In the genomic region with DNA sequence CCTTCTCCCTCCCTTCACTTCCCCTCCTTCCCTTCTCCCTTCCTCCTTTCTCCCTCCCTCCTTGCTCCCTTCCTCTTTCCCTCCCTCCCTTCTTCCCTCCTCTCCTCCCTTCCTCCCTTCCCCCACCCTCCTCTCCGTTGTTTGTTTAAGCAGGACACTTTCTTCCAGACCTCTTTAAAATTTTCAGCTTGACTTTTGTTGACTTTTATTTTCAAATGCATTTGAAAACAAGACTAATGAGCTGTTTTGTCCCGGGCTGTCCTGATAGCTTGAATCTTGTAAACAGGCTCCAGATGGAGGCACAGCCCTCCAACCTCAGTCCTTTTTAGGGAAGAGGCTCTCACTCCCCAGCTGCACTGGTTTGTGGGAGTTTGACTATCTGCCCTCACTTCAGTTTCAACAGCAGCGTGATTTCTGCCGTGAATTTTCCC, we compare ENCODE assay signal across 9 mouse cellular contexts.
DNase-seq lines count a peak whose midpoint lies in the region; ATAC-seq lines count a peak whose summit lies in the region.
"Had no signal": no experiment of that assay in that cellular context is flagged by ENCODE, and none has a peak within 500 bp of the region (broad histone marks: within the 10 kb centered on the region; RNA-seq: fewer than 3 reads in every experiment).

No protein-coding gene starts in this region.

- 13% methylated on average over 4 of the region's 4 CpGs for WGBS in embryonic facial prominence, embryonic 15.5 days

- H3K9ac ChIP-seq in embryonic facial prominence, embryonic 15.5 days, result no peak overlapping the region

- intact Hi-C loops in gastrocnemius, postnatal 14 days (cut with DNase I; ENCODE audit: low total_unique reads), result no loop called here

- H3K4me2 ChIP-seq in embryonic facial prominence, embryonic 15.5 days (replicated peaks), result no peak overlapping the region

- no peak for ATAC-seq in embryonic facial prominence, embryonic 15.5 days (ENCODE audit: insufficient number of reproducible peaks, low FRiP score, low TSS enrichment, low read depth)

- no peaks in the 10 kb centered on the region for H3K9me3 ChIP-seq in embryonic facial prominence, embryonic 15.5 days (replicated peaks)

- DNase-seq in gastrocnemius, adult 18-20 months (ENCODE audit: low spot score), result peak; percentile 48
- DNase-seq in gastrocnemius, postnatal 14 days, result no peak
- peak; percentile 31 for DNase-seq in kidney, adult 9 months
- peak; percentile 79 for DNase-seq in lung, postnatal 10 days
- no peak for DNase-seq in adrenal gland, adult (ENCODE audit: inconsistent age in 2 of 2, low spot score in 1 of 2)
- DNase-seq in frontal cortex, adult 2 months (ENCODE audit: extremely low spot score in 1 of 2, low spot score in 1 of 2), result no peak
- DNase-seq in T-cell, adult 2 months (ENCODE audit: low spot score), result no peak
- DNase-seq: layer of hippocampus, adult 9-11 months had no signal

- H3K27me3 ChIP-seq in embryonic facial prominence, embryonic 15.5 days, result no peaks in the 10 kb centered on the region

- H3K36me3 ChIP-seq in embryonic facial prominence, embryonic 15.5 days, result no peaks in the 10 kb centered on the region

- H3K4me1 ChIP-seq in embryonic facial prominence, embryonic 15.5 days, result peaks cover 11% of the 10 kb centered on the region

- peak overlapping the region; percentile 51; the same call in 1 of the 2 replicates for H3K27ac ChIP-seq in embryonic facial prominence, embryonic 15.5 days (replicated peaks)

- no peak overlapping the region for H3K4me3 ChIP-seq in embryonic facial prominence, embryonic 15.5 days (replicated peaks)

Comparison
In these comparisons a context has a peak if more than half of its experiments do, and no peak if none do; other contexts are left out.
1. DNase-seq: peak in gastrocnemius, adult 18-20 months (single experiment), kidney, adult 9 months (single experiment) and lung, postnatal 10 days (single experiment); none in gastrocnemius, postnatal 14 days (single experiment), adrenal gland, adult (0 of 2), frontal cortex, adult 2 months (0 of 2) and T-cell, adult 2 months (single experiment).